Mouse (Mus musculus) lung, adult 2 months (tissue): ENCODE results near the gene Elf1.

Experiments used
- CTCF ChIP-seq: fragments of 200-500 bp; IDR thresholded peaks from 2 replicates; pipeline ENCODE4 v1.5.1; 2011; ENCODE audit warnings: mild to moderate bottlenecking, low read length, control low read depth; ENCODE audit not compliant: insufficient read depth
- POLR2A ChIP-seq: fragments of 200-500 bp; IDR thresholded peaks from 2 replicates; pipeline ENCODE4 v1.6.1; 2011; ENCODE audit warnings: low read depth, mild to moderate bottlenecking, control low read depth, low read length, borderline replicate concordance; ENCODE audit errors: extremely low read depth

DNA sequence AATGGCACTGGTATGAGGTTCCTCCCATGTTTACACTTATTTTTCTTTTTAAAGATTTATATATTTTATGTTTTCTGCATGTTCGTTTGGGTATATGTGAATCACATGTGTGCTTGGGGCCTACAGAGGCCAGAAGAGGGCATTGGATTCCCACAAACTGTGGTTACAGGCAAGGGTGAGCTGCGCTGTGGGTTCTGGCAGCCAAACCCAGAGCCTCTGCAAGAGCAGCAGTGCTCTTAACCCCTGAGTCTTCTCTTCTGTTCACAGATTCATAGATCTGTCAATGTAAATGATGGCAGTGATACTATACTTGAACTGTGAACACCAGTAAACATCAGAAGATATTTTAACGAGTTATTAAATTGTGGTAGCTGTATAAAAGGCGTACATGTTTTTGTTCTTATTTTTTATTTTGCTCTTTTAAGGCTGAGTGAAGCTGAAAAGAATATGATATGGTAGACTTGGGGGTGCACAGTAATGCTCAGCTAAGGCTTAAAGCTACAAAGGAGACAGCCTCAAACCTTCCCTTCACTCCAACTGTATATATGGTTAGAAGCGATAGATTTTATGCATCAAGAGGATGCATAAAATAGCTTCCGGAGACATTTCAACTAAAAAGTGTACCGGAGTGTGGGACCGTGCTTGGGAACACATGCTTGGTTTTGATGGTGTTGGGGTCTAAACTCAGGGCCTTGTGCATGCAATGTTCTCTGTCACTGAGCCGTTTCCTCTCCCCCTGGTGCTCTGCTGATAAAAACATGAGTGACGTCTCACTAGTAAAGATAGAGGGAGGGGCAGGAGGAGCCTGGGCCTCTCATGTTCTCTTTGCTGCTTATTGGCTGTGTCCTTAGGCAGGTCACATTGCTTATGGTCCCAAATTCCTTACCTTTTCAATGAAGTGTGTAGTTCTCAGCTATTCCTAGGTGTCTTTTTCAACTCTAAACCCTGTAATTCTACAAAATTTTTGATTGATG is 48.9 kb downstream of the Elf1 start:
- no peak for TF ChIP-seq POLR2A
- no peak for TF ChIP-seq CTCF
